Mouse (Mus musculus) brain, embryonic 14.5 days (tissue): Measurements from ENCODE around the gene P4ha2.

Experiments
- CTCF ChIP-seq: fragments of 200-500 bp; IDR thresholded peaks from 2 replicates; pipeline ENCODE4 v1.5.1; 2012; ENCODE audit warnings: inconsistent platforms, mild to moderate bottlenecking, moderate library complexity, borderline replicate concordance; ENCODE audit not compliant: insufficient read depth, insufficient read length; ENCODE audit errors: extremely low read depth
- POLR2A ChIP-seq: fragments of 200-500 bp; IDR thresholded peaks from 2 replicates; pipeline ENCODE4 v1.6.1; 2012; ENCODE audit warnings: mild to moderate bottlenecking, inconsistent platforms, borderline replicate concordance; ENCODE audit not compliant: poor library complexity, insufficient read depth, insufficient read length, severe bottlenecking; ENCODE audit errors: extremely low read depth

DNA sequence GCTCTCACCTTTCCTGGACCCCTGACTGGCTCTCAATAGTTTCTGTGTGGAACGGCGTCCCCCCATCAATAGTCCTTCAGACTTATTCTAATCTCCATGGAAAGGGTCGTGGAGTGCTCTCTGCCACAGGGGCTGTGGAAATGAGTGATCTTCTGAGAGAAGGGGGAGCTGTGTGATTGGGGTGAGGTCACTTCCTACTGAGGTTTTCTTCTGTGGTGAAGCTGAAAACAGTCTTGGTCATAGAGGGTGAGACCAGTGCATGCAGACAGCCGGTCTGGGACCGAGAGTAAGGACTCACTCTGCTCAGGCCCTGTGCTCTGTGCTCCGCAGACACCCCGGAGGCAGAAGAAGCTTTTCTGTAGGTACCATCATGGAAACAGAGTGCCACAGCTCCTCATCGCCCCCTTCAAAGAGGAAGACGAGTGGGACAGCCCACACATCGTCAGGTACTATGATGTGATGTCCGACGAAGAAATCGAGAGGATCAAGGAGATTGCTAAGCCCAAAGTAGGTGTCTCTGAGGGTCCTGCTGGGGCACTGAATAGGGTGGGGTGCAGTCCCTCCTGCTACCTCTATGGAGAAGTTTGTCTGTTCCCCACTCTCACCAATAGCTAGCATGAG is 20.0 kb downstream of the P4ha2 start:
- no peak for TF ChIP-seq CTCF
- no peak for TF ChIP-seq POLR2A
